Mouse (Mus musculus): ENCODE measurements around the gene Scamp1.

DNA sequence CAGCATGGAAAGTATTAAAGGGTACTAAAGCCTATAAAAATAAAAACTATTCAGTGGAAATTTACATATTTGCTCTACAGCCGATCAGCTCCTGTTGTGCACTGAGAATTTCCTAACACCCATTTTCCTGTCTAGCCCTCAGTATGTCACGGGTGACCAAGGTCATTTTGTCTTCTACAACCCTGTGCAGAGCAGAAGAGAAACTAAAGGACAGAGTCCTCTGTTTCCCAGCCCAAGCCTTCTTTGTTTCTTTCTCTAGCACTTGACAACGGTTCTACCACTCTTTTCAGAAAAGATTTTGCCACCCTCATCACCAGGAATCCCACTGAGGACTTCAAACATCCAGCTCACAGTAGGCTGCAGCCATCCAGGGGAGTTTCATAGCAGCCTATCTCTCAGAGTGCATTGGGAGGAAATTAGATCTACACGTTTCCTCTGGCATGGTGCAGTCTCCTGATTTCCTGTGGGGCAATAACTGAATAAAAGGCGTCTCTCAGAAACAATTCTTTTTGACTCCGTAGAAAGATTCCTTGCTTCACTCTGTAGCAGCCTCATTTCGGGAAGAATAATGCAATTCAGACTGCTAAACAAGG, 15.4 kb upstream of the Scamp1 start:
- TF ChIP-seq MAFK (IDR thresholded peaks at IDR 0.05; ENCODE audit: insufficient read depth, low read depth, low read length) (no peak), ZNF384 (IDR thresholded peaks at IDR 0.05; ENCODE audit: low read depth, low read length) (no peak)
